Mouse (Mus musculus) kidney, adult 2 months (tissue): ENCODE measurements around the gene Rpgrip1l. TPM values are rescaled to one million over a fixed set of nuclear protein-coding genes. Genes with fewer than 3 reads are reported as not detected.
A peak's percentile ranks its signal among the peaks of the same experiment; 100 is the strongest.

Source experiments
- DNase-seq: peaks from one replicate; pipeline ENCODE4 v3.0.0; 2021
- H3K27ac ChIP-seq: fragments of 200-500 bp; 2 replicates; pipeline ENCODE4 v1.5.1; 2012; ENCODE audit warnings: low read depth, low read length, control low read depth, inconsistent platforms; ENCODE audit not compliant: insufficient read depth
- H3K27me3 ChIP-seq: fragments of 200-500 bp; replicated peaks from 2 replicates; pipeline ENCODE4 v1.6.1; 2012; ENCODE audit warnings: mild to moderate bottlenecking, moderate library complexity, low read length, inconsistent platforms; ENCODE audit not compliant: control insufficient read depth, insufficient read depth
- H3K36me3 ChIP-seq: fragments of 200-500 bp; 2 replicates; pipeline ENCODE4 v1.6.1; 2012; ENCODE audit warnings: mild to moderate bottlenecking, moderate library complexity, low read length, inconsistent platforms; ENCODE audit not compliant: control insufficient read depth, insufficient read depth
- H3K4me1 ChIP-seq: fragments of 200-500 bp; 2 replicates; pipeline ENCODE4 v1.6.1; 2011; ENCODE audit warnings: low read length; ENCODE audit not compliant: control insufficient read depth, insufficient read depth
- H3K4me3 ChIP-seq: fragments of 200-500 bp; 2 replicates; pipeline ENCODE4 v1.5.1; 2011; ENCODE audit warnings: mild to moderate bottlenecking, low read depth, low read length, control low read depth; ENCODE audit not compliant: insufficient read depth
- CTCF ChIP-seq: fragments of 200-500 bp; conservative IDR thresholded peaks from 2 replicates; pipeline ENCODE4 v1.5.1; 2011; ENCODE audit warnings: low read depth, mild to moderate bottlenecking, control low read depth, low read length, moderate library complexity, mixed read lengths; ENCODE audit not compliant: insufficient read depth, insufficient read length
- POLR2A ChIP-seq: fragments of 200-500 bp; IDR thresholded peaks from one replicate; pipeline ENCODE4 v1.6.1; 2011; ENCODE audit warnings: low read depth, low read length, control low read depth
- WGBS: fragments of 180-500 bp; shearing (Covaris S2); methylation state at CpG from one replicate; pipeline ENCODE4 v1.1.7; 2018; 5-methylcytosine and 5-hydroxymethylcytosine counted together
- polyA plus RNA-seq: library from polyadenylated mRNA; depleted of rRNA; stranded (reverse); fragments of >200 nt; gene quantifications from 2 replicates; pipeline ENCODE4 v1.2.3, GENCODE M21; 2012

Gene Rpgrip1l
- polyA plus RNA-seq, 1 experiment, result 1.6 TPM

DNA sequence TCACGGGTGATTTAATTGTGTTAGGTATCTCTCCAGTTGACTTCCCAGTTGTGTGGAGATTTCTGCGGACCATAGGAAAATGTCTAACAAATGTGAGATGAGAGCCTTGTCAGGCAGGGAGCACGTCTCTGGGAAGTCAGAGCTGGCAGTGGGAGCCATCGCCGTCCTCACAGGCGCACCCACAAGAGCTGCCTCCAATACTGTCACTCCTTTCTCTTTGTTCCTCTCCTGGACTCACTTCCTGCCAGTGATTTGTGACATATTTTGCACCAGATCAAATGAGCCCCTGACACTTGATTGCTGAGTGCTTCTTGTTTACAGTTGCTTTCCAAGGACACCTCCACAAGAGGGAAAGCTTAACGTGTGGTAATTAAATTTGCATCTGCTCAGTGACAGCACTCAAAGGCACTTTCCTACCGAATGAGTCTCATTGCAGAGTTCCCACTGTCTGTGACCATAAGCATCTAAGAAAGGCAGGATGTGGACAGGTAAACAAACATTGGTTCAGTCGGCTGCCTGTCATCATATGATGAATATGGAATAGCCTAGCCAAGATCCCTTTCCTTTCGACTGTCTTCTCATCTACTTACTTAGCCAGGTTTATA, 42.3 kb upstream of the Rpgrip1l start:
- H3K27ac ChIP-seq, result no peak overlapping the region
- H3K27me3 ChIP-seq, result no peaks in the 10 kb centered on the region
- no peak overlapping the region for H3K4me3 ChIP-seq
- no peak for DNase-seq
- H3K36me3 ChIP-seq, result no peaks in the 10 kb centered on the region
- no peak for TF ChIP-seq CTCF
- TF ChIP-seq POLR2A, result no peak
- WGBS, result 61% methylated on average over 10 of the region's 10 CpGs
- peaks cover 17% of the 10 kb centered on the region for H3K4me1 ChIP-seq

DNA sequence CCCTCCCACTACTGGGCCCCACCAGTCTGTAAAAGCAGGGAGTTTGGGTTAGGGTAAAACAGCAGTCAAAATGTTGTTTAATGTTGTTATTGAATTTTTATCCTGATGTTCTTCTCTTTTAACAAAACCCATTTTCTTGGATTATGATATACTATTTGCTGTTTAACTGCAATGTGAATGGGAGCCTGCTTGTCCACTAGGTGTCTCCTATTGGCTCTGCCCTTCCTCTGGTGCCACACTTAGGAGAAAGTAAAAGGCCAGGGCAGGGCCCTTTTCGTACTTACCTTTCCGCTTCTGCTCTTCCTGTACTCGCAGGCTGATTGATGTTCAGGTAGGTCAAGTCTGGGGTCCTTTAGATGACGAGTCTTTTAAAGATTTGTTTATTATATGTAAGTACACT, 40.8 kb upstream of the Rpgrip1l start:
- 88% methylated on average over 4 of the region's 4 CpGs for WGBS
- Histone ChIP-seq H3K4me3 (no peak overlapping the region), H3K36me3 (no peaks in the 10 kb centered on the region), H3K4me1 (peaks cover 20% of the 10 kb centered on the region), H3K27ac (no peak overlapping the region), H3K27me3 (no peaks in the 10 kb centered on the region)
- DNase-seq, result no peak
- TF ChIP-seq CTCF, result peak; percentile 31; the same call in 1 of the 2 replicates
- no peak for TF ChIP-seq POLR2A

DNA sequence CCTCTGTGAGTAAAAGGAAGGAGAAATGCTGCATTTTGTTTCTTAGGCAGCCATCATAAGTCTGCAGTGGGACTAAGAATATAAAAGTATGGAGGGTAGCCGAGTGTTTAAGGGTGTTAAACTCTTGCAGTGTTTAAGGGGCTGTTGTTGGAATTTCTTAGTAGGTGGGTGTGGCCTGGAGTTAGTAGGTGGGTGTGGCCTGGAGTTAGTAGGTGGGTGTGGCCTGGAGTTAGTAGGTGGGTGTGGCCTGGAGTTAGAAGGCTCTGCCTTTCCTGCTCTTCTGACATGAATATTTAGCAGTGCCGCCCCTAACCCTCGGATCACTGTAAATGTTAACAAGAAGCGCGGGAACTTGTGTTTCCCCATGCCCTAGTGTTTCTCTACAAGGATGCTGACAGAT, 40.0 kb upstream of the Rpgrip1l start:
- no peaks in the 10 kb centered on the region for H3K36me3 ChIP-seq
- 89% methylated on average over 5 of the region's 5 CpGs for WGBS

DNA sequence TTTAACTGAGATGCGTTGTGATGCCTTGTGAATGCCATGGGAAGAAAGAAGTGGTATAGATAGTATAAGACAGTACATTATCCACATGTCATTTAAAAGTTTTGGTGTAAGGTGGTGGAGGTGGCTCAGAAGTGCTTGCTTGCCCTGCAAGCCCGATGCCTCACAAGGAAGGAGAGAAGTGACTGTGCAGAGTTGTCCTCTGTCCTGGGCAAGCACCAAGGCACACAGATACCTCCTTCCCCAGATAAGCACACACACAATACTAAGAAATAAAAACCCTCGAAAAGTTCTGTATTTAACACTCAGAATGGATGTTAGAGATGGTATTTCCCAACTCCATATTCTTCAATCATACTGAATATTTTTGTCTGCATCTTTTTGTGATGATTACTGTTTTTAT, 39.5 kb upstream of the Rpgrip1l start:
- WGBS, result 98% methylated on average over 3 of the region's 3 CpGs
- Histone ChIP-seq H3K36me3 (no peaks in the 10 kb centered on the region), H3K4me1 (peaks cover 16% of the 10 kb centered on the region), H3K4me3 (no peak overlapping the region), H3K27me3 (no peaks in the 10 kb centered on the region), H3K27ac (no peak overlapping the region)
- TF ChIP-seq CTCF (no peak), POLR2A (no peak)
- no peak for DNase-seq

More for the DNA sequence above, 40.0 kb upstream of the Rpgrip1l start:
- Histone ChIP-seq H3K4me3 (no peak overlapping the region), H3K27me3 (no peaks in the 10 kb centered on the region), H3K4me1 (peaks cover 17% of the 10 kb centered on the region), H3K27ac (no peak overlapping the region)
- no peak for TF ChIP-seq CTCF
- no peak for TF ChIP-seq POLR2A
- DNase-seq, result no peak

DNA sequence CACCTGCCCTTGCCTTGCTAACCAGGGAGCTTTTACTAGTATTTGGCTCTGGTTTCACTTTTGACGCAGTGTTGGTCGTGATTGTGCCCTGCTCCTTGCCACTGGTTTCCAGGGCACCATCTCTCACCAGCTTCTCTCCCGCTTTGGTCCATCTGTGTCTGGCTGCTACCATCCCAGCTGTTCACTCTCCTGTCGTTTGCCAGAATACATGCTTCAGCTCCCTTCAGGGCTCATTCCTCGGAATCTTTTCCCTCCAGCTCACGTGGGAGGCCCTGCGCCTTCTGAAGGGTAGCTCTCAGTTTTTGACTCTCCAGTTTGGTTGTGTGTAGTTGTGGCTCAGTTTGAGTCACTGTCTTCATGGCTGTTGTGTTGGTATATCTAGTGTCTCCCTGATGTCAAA, 37.6 kb upstream of the Rpgrip1l start:
- no peak overlapping the region for H3K4me3 ChIP-seq
- no peak overlapping the region; the same call in 1 of the 2 replicates for H3K27ac ChIP-seq
- no peak for DNase-seq
- no peaks in the 10 kb centered on the region for H3K36me3 ChIP-seq
- 63% methylated on average over 7 of the region's 7 CpGs for WGBS
- H3K4me1 ChIP-seq, result peaks cover 8% of the 10 kb centered on the region
- TF ChIP-seq CTCF (no peak), POLR2A (no peak)
- no peaks in the 10 kb centered on the region for H3K27me3 ChIP-seq

DNA sequence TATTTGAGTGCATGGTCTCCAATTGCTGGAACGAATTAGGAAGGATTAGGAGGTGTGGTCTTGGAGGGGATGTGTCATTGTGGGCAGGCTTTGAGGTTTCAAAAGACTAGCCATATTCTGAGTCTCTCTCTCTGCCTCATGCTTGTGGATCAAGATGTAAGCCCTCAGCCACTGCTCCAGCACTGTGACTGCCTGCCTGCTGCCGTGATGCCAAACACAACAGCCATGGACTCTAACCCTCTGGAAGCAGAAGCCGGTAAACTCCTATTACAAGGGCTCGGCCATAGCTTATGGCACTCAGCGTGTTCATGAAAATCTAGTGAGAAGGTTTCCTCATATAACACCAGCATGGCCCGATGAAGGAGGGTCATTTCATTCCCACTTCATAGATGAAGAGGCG, 36.8 kb upstream of the Rpgrip1l start:
- no peak for DNase-seq
- TF ChIP-seq CTCF, result no peak
- no peak for TF ChIP-seq POLR2A
- Histone ChIP-seq H3K27me3 (no peaks in the 10 kb centered on the region), H3K36me3 (no peaks in the 10 kb centered on the region), H3K4me3 (no peak overlapping the region), H3K27ac (no peak overlapping the region), H3K4me1 (peaks cover 6% of the 10 kb centered on the region; the same call in 1 of the 2 replicates)
- 86% methylated on average over 7 of the region's 7 CpGs for WGBS

DNA sequence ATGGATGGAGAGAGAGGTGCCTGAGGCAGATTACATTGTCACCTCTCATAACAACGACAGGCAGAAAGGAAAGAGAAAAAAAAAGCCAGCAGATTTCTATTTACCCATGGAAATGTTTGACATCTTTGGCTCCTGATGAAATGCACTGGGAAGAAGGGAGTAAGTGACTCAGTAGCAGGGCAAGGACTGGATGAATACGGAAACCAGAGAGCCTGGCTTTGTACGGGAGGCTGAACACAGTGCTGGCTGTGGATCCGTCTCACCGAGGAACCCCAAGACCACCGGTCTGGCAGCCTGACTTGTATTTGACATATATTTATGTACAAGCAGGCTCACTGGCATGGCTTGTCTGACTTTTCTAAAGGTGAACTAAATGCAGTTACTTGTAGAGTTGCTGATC, 34.5 kb upstream of the Rpgrip1l start:
- Histone ChIP-seq H3K27me3 (no peaks in the 10 kb centered on the region), H3K27ac (no peak overlapping the region), H3K4me3 (no peak overlapping the region), H3K36me3 (no peaks in the 10 kb centered on the region), H3K4me1 (peaks cover 6% of the 10 kb centered on the region; the same call in 1 of the 2 replicates)
- no peak for DNase-seq
- 54% methylated on average over 6 of the region's 6 CpGs for WGBS
- TF ChIP-seq CTCF, result no peak
- TF ChIP-seq POLR2A, result no peak

DNA sequence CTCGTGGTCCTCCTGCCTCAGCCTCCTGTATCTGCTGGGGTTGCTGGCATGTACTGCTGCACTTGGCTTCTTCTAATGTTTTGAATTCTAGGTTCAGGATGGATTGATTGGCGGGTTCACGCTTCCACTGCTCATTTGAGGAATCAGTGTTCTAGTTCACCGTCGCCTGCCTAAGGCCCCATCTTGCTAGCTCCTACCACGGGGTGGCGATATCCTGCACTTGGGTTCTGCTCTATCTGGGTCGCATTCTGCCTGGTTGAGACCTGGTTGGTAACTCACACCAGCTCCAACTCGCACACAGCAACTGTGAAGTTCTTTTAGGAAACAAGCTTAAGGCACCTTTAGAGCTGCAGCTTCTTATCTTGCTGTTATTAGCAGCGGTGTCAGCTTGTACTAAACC, 34.1 kb upstream of the Rpgrip1l start:
- TF ChIP-seq CTCF, result no peak
- no peak for TF ChIP-seq POLR2A
- Histone ChIP-seq H3K27me3 (no peaks in the 10 kb centered on the region), H3K4me3 (no peak overlapping the region), H3K4me1 (peaks cover 9% of the 10 kb centered on the region), H3K36me3 (no peaks in the 10 kb centered on the region), H3K27ac (no peak overlapping the region)
- 92% methylated on average over 10 of the region's 10 CpGs for WGBS
- no peak for DNase-seq
